Mouse (Mus musculus): Measurements from ENCODE around the gene Mbtd1. TPM values are rescaled to one million over a fixed set of nuclear protein-coding genes. Genes with fewer than 3 reads are reported as not detected.

The Mbtd1 gene
- polyA plus RNA-seq, 1 experiment from 2014 or later, result 26.6 TPM

DNA sequence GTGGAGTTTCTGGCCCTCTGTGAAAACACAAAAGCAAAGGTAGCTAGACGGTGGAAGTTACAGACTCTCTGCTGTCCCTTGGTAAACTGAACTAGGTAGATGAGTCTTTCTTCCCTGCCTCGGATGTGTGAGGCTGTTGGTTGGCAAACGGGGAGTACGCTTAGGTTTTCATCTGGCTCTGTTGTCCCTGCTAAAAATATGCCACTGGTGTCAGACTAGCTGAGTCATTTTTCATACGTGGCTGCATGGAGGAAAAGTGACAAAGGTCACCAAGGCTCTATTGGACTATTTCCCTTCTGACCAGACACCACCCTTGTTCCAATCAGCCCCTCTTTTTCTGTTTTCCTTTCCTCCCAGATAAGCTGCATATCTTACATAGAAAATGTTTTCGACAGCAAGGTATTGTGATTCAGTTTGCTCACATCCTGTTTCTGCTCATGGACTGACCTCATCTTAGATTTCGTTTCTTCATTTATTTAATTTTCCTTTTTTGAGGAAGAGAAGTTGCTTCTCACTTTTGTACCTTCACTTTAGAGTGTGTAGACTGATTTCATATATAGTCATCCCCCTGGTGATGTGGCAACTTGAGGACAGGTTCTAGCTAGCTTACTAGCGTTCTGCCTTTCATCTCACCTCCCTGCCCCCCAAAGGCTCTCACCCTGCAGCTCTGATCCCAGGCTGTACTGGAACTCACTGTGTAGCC lies 102.1 kb downstream of the Mbtd1 start:
- H3K4me3 ChIP-seq, result no peak overlapping the region
- peak overlapping the region; percentile 46 for H3K4me2 ChIP-seq
- H3K4me1 ChIP-seq (replicated peaks), result peaks cover 23% of the 10 kb centered on the region
- no peaks in the 10 kb centered on the region for H3K27me3 ChIP-seq (replicated peaks)
- no peaks in the 10 kb centered on the region for H3K36me3 ChIP-seq
- 31% methylated on average over 8 of the region's 8 CpGs for WGBS
- H3K9ac ChIP-seq, result no peak overlapping the region
- H3K9me3 ChIP-seq (replicated peaks), result no peaks in the 10 kb centered on the region
- H3K27ac ChIP-seq (ENCODE audit: poor library complexity, severe bottlenecking), result peak overlapping the region; percentile 95
- ATAC-seq (ENCODE audit: insufficient number of reproducible peaks, low FRiP score), result peak; percentile 43

- no peaks in the 10 kb centered on the region for H3K9me3 ChIP-seq (replicated peaks)
- no peaks in the 10 kb centered on the region for H3K27me3 ChIP-seq (replicated peaks)
- H3K36me3 ChIP-seq, result no peaks in the 10 kb centered on the region
- H3K27ac ChIP-seq (ENCODE audit: poor library complexity, severe bottlenecking), result peak overlapping the region; percentile 95
- WGBS, result 42% methylated on average over 12 of the region's 12 CpGs
- H3K4me2 ChIP-seq, result peak overlapping the region; percentile 46
- peak overlapping the region; percentile 17; the same call in 1 of the 2 replicates for H3K9ac ChIP-seq
- H3K4me1 ChIP-seq (replicated peaks), result peaks cover 23% of the 10 kb centered on the region
- no peak overlapping the region for H3K4me3 ChIP-seq
- peak; percentile 59 for ATAC-seq (ENCODE audit: insufficient number of reproducible peaks, low FRiP score)
These were observed 102.8 kb downstream of the Mbtd1 start for GRCm38 (mm10) chr11:93988328-93989062.

GRCm38 (mm10) chr11:93994531-93994930 lies 108.9 kb downstream of the Mbtd1 start:
- WGBS, result 57% methylated on average over 5 of the region's 5 CpGs
- peak overlapping the region; percentile 99 for H3K27ac ChIP-seq (ENCODE audit: poor library complexity, severe bottlenecking)
- H3K9ac ChIP-seq, result peak overlapping the region; percentile 82
- peaks cover 25% of the 10 kb centered on the region for H3K4me1 ChIP-seq (replicated peaks)
- no peaks in the 10 kb centered on the region for H3K36me3 ChIP-seq
- peak overlapping the region; percentile 82 for H3K4me2 ChIP-seq
- H3K9me3 ChIP-seq (replicated peaks), result no peaks in the 10 kb centered on the region
- ATAC-seq (ENCODE audit: insufficient number of reproducible peaks, low FRiP score), result no peak
- peak overlapping the region; percentile 94 for H3K4me3 ChIP-seq
- H3K27me3 ChIP-seq (replicated peaks), result no peaks in the 10 kb centered on the region

DNA sequence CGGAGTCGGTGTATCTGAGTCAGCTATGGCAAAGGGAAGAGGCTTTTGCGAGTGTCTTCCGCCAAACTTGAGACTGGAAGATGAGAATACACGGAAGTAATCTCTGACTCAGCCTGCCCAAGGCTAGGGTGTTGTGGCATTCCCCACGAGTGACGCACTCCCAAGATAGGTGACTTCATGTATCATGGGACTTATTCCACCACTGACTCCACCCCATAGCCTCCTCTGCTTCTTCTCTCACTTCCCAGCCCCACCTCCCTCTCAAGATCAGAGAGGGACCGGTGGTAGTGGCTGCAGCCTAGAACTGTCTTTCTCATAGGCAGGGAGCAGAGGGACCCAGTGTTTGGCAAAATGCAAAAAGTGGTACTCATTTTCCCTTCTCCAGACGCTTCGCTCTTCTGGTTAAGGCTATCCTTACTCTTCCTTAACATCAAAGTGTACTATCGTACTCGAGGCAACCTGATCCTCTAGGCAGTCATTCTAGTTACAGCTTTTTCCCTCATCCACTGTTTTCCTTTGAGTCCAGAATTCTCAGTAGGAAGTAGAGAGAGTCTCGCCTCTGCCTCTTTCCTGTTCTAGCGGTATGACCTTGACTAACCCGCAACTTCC lies 109.6 kb downstream of the Mbtd1 start:
- Histone ChIP-seq H3K4me1 (replicated peaks) (peaks cover 23% of the 10 kb centered on the region), H3K4me2 (peak overlapping the region; percentile 82), H3K27ac (ENCODE audit: poor library complexity, severe bottlenecking) (peak overlapping the region; percentile 99), H3K9ac (peak overlapping the region; percentile 82), H3K27me3 (replicated peaks) (no peaks in the 10 kb centered on the region), H3K4me3 (peak overlapping the region; percentile 94), H3K36me3 (no peaks in the 10 kb centered on the region), H3K9me3 (replicated peaks) (no peaks in the 10 kb centered on the region)
- WGBS, result 3% methylated on average over 15 of the region's 15 CpGs
- peak; percentile 82 for ATAC-seq (ENCODE audit: insufficient number of reproducible peaks, low FRiP score)

- Histone ChIP-seq H3K9ac (peak within 1 kb of the TSS; percentile 90), H3K4me1 (replicated peaks) (peaks cover 23% of the 10 kb centered on the region), H3K9me3 (replicated peaks) (no peaks in the 10 kb centered on the region), H3K4me2 (peak within 1 kb of the TSS; percentile 82), H3K4me3 (peak within 1 kb of the TSS; percentile 94), H3K27ac (ENCODE audit: poor library complexity, severe bottlenecking) (peak within 1 kb of the TSS; percentile 99), H3K27me3 (replicated peaks) (no peaks in the 10 kb centered on the region), H3K36me3 (no peaks in the 10 kb centered on the region)
- under 1% methylated on average over 50 of the region's 70 CpGs for WGBS
- peak; percentile 93 for ATAC-seq (ENCODE audit: insufficient number of reproducible peaks, low FRiP score)
These were observed 110.2 kb downstream of the Mbtd1 start, which contains the start of gene Spag9 for GRCm38 (mm10) chr11:93995720-93996305. Spag9 (plus strand) TSS chr11:93996091.

Other genes with a start within 250 kb of the Mbtd1 start
- 26.0 and 26.7 TPM in 2 replicates for gene Utp18, start 86 bp upstream of the Mbtd1 start, polyA plus RNA-seq (2016; fragmentation: Nextera tagmentation; extraction: Ambion mirVana)
- gene Nme2, start 70.4 kb downstream of the Mbtd1 start, polyA plus RNA-seq (2016; fragmentation: Nextera tagmentation; extraction: Ambion mirVana), result 311 and 320 TPM in 2 replicates
- 272 and 292 TPM in 2 replicates for gene Gm20390, start 82.4 kb downstream of the Mbtd1 start, polyA plus RNA-seq (2016; fragmentation: Nextera tagmentation; extraction: Ambion mirVana)
- 88.4 and 101 TPM in 2 replicates for gene Nme1, start 82.7 kb downstream of the Mbtd1 start, polyA plus RNA-seq (2016; fragmentation: Nextera tagmentation; extraction: Ambion mirVana)
- gene Spag9, start 110.2 kb downstream of the Mbtd1 start, polyA plus RNA-seq (2016; fragmentation: Nextera tagmentation; extraction: Ambion mirVana), result 48.3 and 49.1 TPM in 2 replicates

Measured in heart, embryonic 12.5 days (tissue).